Mouse (Mus musculus): Measurements from ENCODE around the gene Kremen2. TPM values are rescaled to one million over a fixed set of nuclear protein-coding genes. Genes with fewer than 3 reads are reported as not detected.
A peak's percentile ranks its signal among the peaks of the same experiment; 100 is the strongest.

The Kremen2 gene
- total RNA-seq, 2 experiments from 2014 or later, result 0.17 to 0.21 TPM

DNA sequence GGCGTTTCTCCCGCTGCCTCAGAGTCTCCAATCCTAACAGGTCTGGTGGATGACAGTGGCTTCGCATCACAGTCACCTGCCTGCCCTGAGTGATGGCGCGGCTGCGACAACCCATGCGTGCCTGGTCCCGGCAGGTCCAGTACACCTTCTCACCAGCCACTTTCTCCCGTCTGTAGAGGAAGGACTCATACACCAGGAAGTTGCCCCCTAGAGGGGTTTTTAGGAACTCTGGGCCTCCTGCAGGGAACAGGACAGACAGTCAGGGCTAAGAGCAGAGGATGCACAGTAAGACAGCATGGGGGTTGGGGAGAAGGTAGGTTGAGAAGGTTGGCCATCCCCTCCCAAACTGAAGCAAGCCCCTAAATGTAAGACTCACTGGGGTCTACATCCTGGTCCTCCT lies 14.6 kb upstream of the Kremen2 start:
- DNase-seq (ENCODE audit: low spot score in 2 of 2), result no peak

DNA sequence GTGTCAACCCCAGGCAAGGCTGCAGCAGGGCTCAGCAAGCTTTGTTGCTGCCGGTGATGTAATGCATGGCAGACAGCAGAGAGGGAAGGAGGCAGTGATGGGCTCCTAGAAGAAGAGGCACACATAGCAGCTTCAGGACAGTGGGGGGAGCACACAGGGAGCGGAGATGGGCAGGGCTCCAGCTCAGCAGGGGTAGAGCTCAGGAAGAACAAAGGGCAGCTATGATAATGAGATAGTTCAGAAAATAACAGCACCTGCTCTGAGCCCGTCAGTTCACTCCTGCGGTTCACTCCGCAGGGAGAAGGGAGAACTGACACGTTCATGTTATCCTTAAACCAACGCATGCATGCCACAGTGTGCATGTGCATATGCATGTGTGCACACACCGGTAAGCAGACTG lies 13.2 kb upstream of the Kremen2 start:
- no peak for DNase-seq (ENCODE audit: low spot score in 2 of 2)

DNA sequence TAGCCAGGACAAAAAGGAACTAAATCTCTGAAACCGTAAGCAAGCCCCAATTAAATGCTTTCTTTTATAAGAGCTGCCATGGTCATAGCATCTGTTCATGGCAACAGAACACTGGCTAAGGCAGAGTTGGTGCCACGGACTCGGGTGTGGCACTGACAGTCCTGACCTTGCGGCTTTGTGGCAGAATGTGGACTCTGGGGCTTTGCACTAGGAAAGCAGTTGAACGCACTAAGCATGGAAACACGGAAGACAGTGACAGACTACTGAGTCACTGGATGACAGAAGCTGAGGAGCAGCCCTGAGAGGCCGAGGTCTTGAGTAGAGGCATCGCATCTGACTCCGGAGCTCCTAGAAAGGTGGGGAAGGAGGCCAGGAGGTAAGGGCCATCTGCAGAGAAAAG lies 11.9 kb upstream of the Kremen2 start:
- DNase-seq (ENCODE audit: low spot score in 2 of 2), result no peak

DNA sequence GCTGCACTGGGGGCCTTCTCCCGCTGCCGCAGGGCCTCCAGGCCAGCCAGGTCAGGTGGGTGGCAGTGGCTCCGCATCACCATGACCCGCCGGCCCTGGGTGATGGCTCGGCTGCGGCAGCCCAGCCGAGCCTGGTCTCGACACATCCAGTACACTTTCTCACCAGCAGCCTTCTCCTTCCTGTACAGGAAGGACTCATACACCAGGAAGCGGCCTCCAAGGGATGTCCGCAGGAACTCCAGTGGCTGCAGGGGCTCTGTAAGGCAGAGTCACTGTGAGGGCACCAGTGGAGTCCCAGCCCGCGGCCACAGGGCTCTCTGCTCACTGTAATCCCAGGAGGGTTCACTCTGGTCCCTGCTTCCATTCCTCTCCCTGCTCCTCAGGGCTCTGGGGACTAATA lies 10.1 kb upstream of the Kremen2 start:
- no peak for DNase-seq (ENCODE audit: low spot score in 2 of 2)

DNA sequence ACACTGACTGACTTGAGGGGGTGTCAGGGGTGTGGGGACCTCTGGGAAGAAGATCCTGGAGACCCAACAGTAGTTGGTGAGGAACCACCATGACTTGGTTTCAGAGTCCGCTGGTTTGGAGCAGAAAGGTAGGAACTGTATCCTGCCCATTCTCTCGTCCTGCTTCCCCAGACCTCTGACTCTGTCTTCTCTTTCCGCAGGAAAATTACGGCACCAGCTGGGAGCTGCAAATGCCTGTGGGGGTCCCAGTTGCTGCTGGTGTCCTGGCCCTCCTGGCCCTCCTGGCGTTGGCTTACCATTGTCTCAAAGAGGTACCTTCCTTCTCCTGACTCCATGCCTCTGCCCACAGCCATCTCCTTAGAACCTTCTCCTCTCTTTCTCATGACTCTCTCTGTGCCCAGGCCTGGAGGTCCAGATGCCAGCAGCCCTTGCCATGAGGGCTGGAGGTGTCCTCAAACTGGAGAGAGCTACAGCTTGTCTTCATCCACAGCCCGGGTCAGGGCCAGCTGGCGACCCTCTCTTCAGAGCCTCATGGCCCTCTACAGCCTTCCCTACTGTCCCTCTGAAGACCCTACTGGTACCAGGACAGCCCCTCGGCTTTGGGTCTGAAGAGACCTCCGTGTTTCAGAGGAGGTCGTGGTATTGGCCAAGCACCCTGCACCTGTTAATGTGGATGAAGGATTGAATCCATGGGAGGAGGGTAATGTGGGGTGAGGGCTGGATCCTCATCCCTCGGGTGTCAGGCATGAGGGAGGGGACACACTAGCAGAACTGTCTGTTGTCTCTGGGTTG lies 4.0 kb upstream of the Kremen2 start:
- no peak for DNase-seq (ENCODE audit: low spot score in 2 of 2)

DNA sequence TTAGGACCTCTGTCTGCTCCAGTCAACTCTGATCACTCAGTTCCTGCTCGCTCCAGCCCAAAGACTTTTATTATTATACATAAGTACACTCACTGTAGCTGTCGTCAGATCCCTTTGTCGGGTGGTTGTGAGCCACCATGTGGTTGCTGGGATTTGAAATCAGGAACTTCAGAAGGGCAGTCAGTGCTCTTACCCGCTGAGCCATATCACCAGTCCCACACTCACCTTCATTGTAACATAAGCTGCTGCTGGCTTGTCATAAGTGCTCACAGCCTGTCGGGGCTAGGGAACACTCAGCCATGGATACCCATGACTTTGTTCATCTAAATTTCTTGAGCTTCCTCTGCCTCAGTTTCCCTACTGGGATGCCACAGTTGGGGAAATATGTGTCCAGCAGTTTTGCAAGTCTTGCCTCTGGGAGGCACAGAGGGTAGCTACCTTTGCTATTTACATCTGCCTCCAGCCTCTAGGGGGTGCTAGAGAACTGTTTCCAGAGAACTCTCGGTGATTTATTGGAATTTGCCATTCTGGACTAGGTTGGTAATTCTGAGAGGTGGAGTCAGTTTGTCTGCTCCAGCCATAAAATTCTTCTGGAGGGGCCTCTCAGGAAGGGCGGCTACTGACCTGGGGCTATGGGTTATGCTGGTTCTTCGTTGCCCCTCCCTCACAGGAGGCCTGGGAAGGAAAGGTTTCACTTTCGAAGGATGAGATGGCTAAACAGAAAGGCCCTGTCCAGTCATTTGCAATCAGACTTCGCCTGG lies 3.2 kb upstream of the Kremen2 start:
- DNase-seq (ENCODE audit: low spot score in 2 of 2), result peak; percentile 64 to 83

DNA sequence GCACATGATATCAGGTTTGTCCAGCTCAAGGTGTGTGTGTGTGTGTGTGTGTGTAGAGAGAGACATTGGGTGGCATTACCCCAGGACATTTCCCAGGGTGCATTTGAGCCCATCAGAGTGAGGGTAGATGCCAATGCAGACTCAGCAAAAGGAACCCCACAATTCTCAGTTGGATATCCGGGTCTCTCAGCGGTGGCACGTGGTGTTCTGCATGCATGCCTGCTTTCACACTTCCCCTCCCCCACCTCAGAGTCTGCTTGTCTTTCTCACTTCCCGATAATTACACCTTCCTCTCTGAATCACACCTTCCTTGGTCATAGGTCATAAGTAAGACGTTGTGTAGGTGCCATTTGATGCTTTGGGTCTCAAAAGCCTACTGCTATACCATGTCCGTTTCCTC lies 2.4 kb upstream of the Kremen2 start:
- no peak for DNase-seq (ENCODE audit: low spot score in 2 of 2)

DNA sequence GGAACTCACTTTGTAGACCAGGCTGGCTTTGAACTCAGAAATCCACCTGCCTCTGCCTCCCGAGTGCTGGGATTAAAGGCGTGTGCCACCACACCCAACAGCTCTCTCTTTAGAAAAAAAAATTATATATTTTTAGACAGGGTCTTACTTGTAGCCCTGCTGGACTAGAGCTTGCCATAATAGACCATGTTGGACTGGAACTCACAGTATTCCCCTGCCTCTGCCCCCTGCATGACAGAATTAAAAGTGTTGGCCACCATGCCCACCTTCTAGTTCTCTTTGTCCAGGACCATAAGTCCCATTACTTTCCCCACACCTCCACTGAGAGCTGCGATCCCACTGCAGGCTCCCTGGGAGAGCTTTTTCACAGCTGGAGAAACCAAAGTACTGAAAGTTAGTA lies 1.8 kb upstream of the Kremen2 start:
- DNase-seq (ENCODE audit: low spot score in 2 of 2), result no peak

DNA sequence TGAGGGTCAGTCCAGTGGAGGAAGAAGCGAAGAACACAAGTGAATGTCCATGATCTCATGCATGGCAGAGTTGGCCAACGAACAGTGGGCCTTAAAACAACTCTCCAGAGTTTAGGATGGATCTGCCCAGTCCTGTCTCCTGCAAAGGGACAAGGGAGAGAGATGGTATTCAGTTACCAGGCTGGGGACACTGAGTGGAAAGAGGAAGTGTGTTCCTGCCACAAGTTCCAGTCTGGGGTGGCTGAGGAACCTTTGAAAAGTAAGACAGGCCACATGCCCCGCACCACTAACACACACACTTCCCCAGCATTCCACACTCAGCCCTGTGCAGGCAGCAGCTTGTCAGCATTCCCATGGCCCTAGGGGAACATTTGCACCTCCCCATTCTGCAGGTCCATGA lies 1.1 kb upstream of the Kremen2 start:
- no peak for DNase-seq (ENCODE audit: low spot score in 2 of 2)

DNA sequence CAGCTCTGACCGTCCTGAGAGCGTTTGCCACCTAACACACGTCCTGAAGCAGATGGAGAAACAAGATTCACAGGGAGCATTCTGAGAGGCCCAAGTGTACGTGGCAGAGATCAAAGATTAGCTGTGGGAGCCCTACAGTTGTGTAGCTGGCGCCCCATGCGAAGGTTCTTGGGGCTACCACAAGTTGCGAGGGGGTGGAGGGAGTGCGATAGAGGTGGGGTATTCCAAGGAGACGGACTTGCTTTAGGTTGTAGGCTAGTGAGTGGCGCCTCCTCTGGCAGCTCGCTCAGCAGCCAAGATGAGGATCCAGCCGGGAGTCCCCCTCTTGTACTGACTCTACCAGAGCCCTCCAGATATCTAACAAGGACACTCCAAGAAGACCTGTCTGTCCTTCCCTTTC lies 678 bp upstream of the Kremen2 start:
- DNase-seq (ENCODE audit: low spot score in 2 of 2), result no peak

DNA sequence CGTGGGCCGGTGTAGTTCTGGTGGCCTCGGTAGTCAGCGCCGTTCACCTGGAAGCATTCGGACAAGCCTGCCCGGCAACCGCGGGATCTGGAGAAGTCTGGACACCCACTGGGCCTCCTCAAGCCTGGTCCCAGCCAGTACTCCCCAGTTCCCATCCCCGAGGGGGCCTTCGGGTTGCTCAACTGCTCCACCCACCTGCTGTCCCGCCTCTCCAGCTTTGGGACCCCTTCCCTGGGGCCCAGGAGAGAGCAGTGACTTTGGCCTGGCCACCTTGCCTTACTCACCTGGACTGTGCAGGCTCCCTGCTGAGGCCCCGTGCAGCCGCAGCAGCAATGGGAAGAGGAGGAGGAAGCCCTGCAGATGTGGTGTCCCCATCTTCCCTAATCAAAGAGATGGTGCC lies 982 bp downstream of the Kremen2 start:
- DNase-seq (ENCODE audit: low spot score in 2 of 2), result no peak

DNA sequence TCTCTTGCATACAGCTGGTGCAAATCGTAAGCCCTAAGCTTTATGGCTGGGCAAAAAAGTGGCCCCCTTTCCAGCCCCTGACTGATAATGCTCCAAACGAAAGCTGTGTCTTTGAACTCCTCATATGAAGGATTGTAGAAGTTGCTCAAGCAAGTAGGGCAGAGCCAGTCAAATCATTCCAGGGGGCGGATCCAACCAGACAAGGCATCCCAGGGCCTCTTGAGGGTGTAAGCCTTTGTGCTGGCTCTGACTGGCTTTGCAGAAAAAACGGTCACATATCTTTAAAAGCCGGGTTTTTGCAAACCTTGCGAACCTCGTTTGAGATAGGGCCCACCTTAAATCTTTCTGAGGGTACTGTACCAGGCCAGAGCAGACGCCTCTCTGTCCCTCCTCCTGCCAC lies 1.6 kb downstream of the Kremen2 start:
- DNase-seq (ENCODE audit: low spot score in 2 of 2), result no peak

DNA sequence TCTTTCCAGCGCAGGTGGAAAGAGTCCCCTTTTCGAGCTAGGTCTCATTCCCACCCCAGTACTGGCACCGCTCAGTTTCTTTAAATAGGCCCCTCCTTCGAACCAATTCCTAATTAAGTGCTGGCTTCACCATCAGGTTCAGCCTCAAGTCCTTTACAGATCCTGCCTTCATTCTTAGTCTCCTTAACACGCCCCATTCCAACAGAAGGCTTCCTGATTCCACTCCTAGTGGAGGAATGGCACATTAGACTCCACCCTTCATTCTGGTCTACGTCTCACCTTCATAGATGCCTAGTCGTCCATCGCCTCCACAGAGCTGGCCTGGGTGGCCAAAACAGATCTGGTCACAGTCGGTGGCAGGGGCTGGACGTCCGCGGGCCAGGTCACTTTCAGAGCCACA lies 2.7 kb downstream of the Kremen2 start:
- DNase-seq (ENCODE audit: low spot score in 2 of 2), result no peak

DNA sequence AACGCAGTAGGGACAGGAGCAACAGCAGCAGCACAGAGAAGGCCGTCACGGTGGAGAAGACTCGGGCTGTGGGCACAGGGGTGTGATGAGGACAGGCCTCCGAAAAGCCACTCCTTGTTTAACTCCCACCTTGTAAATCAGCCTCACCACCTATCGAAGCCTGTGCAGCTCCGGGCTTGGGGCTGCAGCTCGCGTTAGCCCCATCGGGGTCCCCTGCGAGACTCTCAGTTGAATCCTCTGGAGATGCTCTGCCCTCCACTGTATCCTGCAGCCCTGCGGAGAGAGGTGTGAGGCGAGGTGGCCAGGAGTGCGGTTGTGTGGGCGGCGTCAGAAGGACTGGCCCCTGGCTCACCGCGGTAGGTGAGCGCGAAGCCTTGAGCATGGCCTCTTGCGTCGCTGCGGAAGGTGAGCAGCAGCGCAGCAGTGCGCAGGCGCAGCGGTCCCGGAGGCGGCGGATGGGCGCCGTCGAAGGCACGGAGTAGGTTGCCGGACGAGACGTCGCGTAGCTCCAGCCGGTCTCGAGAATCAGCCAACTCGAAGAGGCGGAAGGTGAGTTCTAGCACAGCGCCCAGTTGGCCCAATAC lies 3.3 kb downstream of the Kremen2 start:
- no peak for DNase-seq (ENCODE audit: low spot score in 2 of 2)

DNA sequence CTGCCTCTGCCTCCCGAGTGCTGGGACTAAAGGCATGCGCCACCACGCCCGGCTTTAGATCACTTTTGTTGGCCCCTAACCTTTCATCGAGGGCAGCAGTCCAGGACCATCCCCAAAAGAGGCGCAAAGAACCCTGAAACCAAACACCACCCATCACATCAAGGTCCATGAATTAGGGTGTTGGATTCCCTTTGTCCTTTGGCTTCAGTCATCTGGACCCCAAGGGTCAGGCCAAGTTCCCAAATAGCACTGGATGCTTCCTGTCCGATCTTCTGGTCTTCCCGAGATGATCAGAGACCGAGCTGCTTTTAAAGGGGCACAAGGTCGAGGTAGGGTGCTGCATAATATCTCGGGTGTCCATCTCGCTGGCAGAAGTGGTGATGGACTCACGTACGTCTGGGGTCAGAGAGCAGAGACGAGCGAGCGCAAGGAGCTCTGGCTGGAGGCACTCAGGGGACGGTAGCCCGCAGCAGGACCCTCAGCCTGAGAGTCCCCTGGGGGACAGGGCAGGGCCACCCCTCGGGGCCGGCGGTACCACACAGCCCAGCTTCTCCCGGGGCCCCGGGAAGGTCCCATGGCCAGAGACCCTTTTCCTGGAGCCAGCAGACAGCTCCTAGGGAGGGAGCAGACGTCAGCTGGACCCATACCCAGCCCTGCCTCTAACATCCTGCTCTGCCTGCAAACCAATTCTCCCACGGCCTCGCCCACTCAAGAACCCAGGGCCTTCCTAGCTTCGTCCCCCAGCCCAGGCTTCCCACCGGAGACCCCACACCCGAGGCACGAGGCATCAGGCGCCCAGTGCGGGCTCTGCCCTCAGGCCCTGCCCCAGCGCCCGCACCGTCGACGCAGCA lies 4.0 kb downstream of the Kremen2 start:
- no peak for DNase-seq (ENCODE audit: low spot score in 2 of 2)

DNA sequence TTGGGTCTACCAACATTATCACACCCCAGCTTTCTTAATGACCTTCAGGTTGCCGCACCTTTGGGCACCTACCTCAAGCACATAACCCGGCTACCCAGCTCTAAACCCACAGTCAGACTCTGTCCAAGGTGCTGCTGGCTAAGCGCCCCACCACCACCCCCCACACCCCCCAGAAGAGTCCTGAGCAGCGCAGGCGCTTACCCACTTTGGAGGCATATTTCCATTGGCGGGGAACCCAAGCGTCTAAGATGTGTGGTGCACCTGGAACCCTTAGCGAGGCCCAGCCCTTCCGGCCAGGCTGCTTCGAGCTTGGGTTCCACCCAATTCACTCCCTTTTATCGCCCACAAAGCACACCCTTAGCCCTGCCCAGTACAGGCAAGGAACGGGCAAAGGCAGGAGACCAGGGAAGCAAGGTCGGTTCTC lies 5.0 kb downstream of the Kremen2 start, which contains the start of gene Paqr4:
TSS of gene Paqr4 (minus strand) at position 270 of the 424 bp plus-strand sequence.
- no peak for DNase-seq (ENCODE audit: low spot score in 2 of 2)

DNA sequence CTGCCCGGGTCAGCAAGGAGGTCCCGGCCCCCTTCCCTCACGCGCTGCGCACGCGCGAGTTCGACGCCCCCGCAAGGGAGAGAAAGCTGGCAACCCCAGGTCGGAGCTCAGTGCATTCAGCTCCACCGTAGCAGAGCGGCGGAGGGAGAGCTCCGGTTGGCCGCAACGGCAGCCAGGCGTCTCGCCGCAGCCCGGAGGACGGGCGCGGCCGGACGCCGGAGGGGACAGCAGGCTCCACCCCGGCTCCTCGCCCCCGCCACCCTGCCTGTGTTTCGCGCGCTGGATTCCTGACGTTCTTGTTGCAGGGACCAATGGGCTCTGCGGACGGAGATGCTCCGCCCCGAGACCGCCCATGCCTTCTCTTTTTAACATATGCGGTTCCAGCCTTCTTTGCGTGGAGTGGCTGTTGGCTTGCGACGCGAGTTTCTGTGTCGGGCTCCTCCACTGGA lies 5.5 kb downstream of the Kremen2 start:
- DNase-seq (ENCODE audit: low spot score in 2 of 2), result peak; percentile 85 to 94

DNA sequence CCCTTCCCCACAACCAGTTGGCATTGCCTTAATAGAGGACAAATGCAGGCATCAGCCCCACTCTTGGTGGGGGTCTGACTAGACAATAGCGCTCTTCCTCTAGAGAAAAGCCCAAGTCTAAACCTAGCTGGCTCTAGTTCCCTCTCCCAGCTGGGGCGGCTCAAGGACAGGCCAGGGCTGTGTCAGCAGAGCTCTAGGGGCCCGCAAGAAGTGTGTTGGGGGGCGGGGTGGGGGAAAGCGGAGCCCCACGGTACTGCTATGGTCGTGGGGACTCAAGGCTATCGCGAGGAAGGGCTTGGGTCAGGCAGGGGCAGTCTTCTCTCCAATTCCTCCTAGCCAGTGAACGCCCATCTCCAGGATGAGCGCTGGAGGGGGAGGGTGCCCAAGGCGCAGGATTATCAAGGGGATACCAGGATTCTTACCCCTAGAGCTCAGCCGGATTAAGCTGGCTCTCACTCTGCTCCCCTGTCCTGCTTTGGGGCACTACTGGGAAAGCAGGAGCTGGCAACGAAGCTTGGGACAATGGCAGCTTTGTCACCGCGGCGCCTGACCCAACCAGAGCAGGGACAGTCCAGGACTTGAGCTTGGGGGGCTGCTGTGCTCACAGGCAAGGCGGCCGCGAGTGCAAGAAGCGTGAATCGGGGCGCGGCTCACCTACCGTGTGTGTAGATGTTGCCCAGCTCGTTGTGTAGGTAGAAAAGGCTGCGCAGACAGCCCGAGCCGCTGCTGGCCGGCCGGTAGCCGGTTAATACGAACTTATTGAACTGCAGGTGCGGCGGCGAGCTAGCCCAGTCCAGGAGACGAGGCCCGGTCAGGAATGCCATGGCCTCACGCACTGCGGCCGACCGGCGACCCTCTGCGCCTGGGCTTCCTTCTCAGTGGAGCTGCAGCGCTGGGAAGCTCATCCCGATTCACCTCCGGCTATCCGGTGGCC lies 6.2 kb downstream of the Kremen2 start:
- peak in 1 of 2 experiments; percentile 41 for DNase-seq (ENCODE audit: low spot score in 2 of 2)

DNA sequence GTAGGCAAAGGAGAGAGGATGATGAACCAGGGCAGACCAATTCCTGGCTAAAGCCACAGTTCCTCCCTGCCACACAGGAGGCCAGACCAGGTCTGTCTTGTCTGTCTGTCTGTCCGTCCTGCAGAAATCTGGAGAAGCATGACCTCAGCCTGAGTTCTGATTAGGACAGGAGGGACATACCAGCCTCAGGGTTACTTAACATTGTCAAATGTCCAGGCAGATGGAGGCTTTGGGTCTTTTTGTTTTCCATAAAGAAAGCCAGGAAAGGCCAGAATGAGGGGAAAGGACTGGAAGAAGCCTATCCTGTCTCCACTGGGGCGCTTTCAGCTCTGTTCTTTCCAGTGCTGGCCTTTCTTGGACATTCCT lies 6.8 kb downstream of the Kremen2 start:
- no peak for DNase-seq (ENCODE audit: low spot score in 2 of 2)

Measured in layer of hippocampus, postnatal 14 days (tissue).